Mouse (Mus musculus) NIH3T3 (cell line): Measurements from ENCODE around the gene Il3.
A peak's percentile ranks its signal among the peaks of the same experiment; 100 is the strongest.

Source experiments
- DNase-seq: peaks from one replicate; pipeline ENCODE4 v3.0.0-alpha.2; 2012; ENCODE audit warnings: low read depth

Gene Il3

GRCm38 (mm10) chr11:54217384-54217783 is 49.7 kb downstream of the Il3 start:
- peak; percentile 46 for DNase-seq

DNA sequence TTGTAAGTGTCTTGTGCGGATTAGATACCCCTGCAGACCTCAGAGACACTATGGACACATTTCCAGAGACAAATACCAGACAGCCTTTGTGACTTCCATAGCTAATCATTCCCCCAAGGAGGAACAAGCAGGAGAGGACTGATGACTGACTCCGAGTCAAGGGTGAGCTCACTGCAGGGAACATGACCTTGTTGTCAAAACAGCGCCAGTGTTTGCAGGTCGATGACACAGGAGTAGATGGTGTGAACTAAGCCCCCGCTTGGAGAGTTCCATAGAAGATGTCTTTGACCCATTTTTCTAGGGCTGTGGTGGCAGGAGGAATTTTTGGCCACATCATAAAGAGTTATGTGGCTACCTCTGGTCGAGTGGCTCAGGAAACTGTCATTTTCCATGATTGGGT is 51.0 kb downstream of the Il3 start:
- no peak for DNase-seq
